Mouse (Mus musculus) large intestine, adult 2 months (tissue): Measurements from ENCODE around the gene Auts2. TPM values are rescaled to one million over a fixed set of nuclear protein-coding genes. Genes with fewer than 3 reads are reported as not detected.
A peak's percentile ranks its signal among the peaks of the same experiment; 100 is the strongest.

ENCODE experiments used
- DNase-seq: peaks from one replicate; pipeline ENCODE4 v3.0.0-alpha.2; 2012; ENCODE audit warnings: low read depth, low spot score
- WGBS: fragments of 180-500 bp; shearing (Covaris S2); methylation state at CpG from one replicate; pipeline ENCODE4 v1.1.7; 2018; 5-methylcytosine and 5-hydroxymethylcytosine counted together
- polyA plus RNA-seq: library from polyadenylated mRNA; depleted of rRNA; stranded (reverse); fragments of >200 nt; gene quantifications from 2 replicates; pipeline ENCODE4 v1.2.3, GENCODE M21; 2012

Auts2 gene
- polyA plus RNA-seq, 1 experiment, result 5.9 TPM

DNA sequence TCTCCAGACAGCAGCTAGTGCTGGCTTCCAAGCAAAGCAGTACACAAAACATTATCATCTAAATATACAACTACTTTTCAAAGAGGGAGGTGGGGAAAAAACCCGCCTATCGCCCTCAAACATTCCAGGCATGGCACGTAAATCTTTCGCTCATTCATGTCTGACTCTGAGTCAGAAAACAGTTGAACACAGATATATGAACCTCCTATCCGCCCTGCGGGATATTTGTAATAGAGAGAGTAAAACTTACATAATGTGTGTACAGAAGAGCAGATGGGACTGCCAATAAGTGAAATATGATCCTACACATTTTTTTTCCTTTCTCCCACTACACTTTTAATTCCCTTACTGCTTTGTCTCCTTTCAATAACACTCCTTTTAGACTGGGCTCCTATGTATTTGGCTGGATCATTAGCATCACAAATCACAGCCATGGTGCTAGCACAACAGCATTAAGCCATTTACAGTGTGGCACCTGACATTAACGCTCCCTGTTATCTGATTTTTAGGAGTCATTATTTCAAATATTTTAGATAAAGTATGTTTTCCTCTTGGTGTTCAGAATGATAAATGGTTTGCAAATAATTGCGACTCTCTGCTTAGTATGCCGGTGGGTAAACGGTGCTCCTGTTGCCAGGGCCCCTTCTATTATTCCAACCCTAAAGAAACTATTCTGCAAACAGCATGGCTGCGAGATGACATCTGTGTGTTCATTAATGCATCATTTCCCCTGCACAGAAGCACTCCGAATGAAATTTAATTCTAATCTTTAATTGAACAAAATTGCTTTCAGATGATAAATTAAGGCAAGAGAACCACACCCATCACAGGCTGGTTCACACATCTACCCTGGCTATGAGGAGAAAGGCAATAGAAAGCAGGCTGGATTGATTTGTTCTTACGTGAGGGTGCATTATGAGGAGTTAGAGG is 252.3 kb downstream of the Auts2 start:
- no peak for DNase-seq
- 68% methylated on average over 13 of the region's 13 CpGs for WGBS

DNA sequence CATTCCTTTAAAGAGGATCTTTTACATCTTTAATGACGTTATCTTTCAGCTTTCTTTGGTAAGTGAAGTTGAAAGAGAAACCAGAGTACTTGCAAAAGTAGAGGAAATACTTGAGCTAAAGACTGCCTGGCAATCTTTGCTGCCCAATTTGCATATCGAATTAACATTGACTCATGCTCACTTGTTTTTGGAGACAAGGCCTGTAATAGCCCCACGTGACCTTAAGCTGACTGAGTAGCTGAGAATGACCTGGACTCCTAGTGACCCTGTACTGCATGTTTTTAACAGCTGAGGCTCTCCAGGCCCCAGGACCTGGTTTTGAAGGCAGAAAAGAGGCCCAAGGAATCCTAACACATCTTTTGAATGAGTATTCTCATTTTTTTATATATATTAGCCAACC is 259.4 kb downstream of the Auts2 start:
- DNase-seq, result no peak
- WGBS, result 79% methylated on average over 3 of the region's 3 CpGs

DNA sequence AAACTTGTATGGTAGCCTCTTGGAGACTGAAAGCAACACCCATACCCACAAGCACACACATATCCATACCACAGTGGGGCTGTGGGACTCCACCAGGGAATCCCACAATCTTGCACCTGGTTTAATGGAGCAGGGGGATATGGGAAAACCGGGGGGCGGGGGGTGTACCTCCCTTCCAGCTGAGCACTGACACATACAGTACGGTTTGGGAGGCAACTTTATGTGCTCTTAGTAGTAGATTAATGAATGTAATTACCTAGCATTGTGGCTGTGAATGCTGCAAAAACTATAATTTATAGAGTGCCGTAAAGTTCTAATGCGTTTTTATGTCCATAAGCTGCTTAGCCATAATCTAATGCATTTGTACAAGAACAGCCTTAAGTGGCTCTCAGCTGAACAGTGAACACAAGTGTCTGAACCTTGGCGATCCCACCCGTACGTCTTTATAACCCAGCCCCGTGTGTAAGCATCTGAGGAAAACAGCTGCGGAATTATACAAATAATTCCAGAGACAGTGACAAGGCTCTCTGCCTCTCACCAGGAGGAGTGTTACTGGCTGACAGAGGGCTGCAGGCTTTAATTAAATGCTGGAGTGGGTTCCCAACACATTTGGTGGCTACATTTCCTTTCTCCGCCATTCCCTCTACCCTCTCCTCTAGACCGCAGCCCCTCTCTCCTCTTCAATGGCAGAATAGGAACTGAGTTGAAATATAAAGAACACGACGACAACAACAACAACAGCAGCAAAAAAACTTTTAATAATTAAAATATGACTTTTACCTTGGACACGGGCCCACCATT is 268.8 kb downstream of the Auts2 start:
- 49% methylated on average over 15 of the region's 15 CpGs for WGBS
- DNase-seq, result no peak

DNA sequence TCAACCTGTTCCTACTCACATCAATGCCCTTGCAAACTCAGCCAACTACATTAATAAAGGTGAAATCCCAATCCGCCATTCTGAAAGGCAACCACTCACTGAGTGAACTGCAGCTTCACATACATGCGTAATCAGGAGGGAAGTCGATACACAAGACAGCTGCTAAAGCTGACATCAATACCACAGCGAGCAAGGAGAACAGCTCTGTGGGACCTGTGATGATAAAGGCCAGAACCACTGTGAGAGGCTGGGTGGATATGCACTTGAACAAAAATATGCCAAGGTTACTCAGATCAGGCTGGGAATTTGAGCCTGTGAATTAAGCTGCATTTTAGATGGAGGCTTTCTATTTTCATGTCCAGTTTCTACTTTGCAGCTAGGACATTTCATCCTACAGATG is 271.0 kb downstream of the Auts2 start:
- DNase-seq, result no peak
- WGBS, result 83% methylated on average over 4 of the region's 4 CpGs

DNA sequence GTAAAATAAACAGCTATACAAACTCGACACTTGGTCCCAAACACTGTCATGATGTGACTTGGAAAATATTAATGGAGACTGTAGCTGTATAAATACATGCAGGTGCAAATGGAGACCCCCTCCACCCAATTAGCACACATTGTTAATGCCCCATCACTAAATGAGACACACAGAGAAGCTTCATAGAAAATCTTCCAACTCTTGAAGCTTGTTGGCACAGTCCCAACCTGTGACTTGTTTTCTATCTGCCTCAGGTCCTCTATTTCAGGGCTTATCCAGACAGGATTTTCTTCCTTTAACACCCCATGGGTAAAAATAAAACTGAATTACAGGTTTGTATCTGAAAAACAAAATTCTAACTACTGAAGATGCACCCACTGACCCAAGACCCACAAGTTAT is 272.2 kb downstream of the Auts2 start:
- 63% methylated on average over 1 of the region's 1 CpGs for WGBS
- DNase-seq, result no peak

DNA sequence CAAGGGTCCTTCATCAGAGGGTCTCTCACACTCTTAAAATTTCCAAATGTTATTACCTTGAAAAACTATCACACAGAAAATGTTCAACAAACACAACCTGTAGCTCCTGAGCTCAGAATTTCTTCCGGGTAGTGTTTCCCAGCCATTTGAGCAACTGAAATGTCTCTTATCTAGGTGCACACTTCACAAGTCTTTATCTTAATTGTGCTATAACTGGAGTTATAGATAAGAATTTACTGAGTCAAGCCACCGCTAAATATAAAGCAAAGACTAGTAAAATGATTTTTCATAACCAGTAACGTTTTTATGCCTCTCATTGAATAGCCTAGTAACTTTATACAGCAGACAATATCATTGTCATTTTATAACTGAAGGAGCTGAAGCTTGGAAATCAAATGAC is 273.1 kb downstream of the Auts2 start:
- WGBS, result 34% methylated on average over 3 of the region's 3 CpGs

DNA sequence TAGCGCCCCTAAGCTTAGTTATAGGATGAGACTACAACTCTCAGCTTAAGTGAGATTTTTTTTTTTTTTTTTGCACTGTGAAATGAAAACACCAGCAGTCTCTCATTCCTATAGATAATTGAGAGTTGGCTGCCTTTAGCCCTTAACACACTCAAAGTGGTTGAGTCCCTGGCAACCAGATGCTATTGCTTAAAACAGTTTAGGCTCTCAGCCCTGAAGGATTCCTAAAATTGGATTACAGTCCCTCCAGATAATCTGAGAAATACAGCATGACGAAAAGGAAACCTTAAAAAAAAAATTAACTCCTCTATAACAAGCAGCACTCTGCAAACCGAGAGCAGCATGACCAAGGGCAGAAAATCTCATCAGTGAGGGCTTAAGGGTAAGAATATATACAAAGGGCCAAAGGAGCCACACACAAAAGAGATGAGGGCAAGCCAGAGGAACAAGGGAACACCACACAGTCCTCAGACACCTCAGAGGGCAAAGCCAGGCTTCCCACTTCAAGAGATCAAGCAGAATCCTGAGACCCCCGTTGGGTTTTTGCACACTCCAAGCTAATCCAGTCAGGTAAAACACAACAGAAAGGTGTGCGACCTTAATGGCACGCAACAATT is 274.7 kb downstream of the Auts2 start:
- 88% methylated on average over 6 of the region's 6 CpGs for WGBS
- DNase-seq, result no peak

More for the DNA sequence above, 273.1 kb downstream of the Auts2 start:
- peak; percentile 47 for DNase-seq

DNA sequence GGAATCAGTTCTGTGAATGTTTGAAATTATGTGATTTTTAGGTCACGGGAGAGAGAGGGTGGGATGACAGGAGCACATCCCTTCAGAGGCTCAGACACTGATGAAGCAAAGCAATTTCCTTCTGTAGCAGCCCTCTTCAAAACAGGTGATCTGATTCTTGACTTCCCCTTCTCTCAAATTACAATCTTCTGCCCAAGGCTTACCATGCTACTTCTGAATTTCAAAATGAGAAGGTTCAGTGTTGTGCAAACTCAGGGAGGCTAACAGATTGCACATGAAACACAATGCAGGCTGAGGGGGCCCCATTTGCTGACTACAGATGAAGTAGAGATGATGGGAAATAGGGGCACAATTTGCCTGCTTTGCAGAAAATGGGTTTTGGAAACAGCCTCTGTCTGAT is 278.1 kb downstream of the Auts2 start:
- DNase-seq, result no peak
- 83% methylated on average over 1 of the region's 1 CpGs for WGBS

DNA sequence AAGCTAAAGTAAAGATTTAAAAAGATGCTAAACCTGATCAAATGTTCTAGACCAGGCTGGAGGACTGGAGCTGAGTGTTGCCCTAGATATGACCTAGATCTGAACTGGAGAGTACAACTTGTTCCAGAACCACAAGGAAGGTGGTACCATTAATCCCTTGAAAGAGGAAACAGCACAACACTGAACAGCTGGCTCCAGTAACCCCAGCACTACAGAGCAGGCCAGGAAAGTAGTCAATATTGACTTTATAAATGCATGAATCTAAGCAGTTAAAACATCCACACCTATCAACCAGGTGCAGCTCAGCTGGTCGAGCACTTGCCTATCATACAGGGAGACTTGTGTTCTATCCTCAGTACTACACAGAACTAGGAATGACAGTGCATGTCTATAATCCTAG is 281.4 kb downstream of the Auts2 start:
- WGBS, result 38% methylated on average over 1 of the region's 1 CpGs
- no peak for DNase-seq

DNA sequence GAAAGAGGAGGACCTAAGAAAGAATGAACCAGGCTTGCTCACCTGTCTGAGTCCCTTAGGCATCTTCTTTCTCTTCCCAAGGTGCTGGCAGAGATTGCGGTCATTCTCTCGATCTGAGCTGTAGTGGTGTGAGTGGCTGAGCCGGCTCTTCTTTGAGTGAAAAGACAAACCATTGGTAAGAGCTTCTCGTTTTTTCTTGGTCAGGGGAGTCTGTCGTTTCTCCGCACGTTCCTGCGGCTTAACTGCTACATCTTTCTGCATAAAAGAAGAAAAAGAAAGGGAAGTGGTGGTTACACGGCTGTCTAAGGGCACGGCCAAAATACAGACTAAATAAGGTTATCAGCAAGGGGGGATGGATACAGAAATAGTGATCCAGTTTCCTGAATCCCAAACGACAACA is 284.3 kb downstream of the Auts2 start:
- no peak for DNase-seq
- WGBS, result 92% methylated on average over 11 of the region's 11 CpGs

DNA sequence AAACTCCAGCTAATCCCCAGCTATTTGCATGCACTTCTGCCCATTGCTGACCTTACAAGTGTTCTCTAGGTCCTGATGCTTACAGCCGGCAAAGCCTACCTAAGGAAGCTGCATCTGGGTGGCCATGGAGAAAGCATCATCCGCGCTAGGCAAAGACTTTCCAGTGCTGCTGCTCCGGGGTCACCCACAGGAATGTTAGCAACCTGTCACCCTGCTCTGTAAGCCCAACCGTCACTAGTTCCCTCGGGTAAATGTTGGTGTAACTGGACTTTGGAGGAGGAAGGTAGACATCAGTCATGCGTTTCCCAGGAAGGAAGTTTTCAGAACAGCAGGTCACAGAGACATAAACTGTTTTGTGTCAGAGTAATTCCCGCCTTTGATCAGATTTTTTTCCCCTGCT is 287.6 kb downstream of the Auts2 start:
- 83% methylated on average over 8 of the region's 8 CpGs for WGBS
- no peak for DNase-seq

DNA sequence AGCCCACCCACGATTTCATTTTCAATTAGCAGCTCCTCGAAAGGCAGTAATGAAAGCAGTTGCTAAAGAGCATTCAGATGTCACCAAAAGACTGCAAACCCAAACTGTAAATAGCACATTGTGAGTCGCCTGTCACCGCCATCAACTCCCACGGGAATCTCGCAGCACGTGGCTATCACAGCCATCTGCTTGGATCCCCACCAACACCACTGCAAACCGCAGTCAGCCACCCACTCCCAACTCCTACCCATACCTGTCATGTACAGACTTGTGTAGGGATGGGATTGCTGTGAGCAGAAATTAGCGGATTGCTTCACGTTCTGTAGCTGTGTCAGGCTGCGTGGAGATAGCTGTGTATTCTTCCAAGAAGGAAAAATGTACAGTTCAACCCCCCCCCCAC is 293.6 kb downstream of the Auts2 start:
- no peak for DNase-seq
- 86% methylated on average over 11 of the region's 11 CpGs for WGBS

DNA sequence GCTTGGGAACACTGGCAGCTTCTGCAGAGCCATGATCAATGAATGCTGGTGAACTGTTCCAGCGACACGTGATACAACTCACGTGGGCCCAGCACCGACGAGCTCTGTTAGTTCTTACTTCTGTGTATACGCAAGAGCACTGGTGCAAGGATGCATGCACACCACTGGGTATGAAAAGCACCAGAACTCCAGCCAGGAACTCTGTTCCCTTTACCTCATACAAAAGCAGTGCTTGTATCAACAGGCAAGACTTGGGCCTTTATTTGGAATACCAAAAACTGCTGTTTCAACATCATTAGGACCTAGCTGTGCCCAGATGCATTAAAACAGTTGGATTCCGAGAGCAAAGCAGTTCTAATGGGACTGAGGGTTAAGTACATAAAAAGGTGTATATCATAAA is 295.1 kb downstream of the Auts2 start:
- no peak for DNase-seq
- WGBS, result 70% methylated on average over 7 of the region's 7 CpGs

DNA sequence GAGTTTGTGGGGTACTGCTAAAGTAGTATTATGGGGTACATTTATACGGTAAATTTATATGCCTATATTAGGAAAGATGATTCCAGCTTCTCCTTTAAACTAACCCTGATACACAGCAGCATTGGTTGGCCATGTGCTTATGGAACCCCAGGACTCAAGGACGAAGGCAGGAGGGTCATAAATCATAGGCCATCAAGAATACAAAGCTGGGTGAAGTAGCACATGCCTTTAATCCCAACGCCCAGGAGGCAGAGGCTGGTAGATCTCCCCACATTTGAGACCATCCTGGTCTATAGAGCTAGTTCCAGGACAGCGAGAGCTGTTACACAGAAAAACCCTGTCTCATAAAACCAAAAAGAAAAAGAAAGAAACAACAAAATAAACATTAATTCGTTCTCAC is 307.7 kb downstream of the Auts2 start:
- DNase-seq, result no peak
- 75% methylated on average over 5 of the region's 5 CpGs for WGBS

DNA sequence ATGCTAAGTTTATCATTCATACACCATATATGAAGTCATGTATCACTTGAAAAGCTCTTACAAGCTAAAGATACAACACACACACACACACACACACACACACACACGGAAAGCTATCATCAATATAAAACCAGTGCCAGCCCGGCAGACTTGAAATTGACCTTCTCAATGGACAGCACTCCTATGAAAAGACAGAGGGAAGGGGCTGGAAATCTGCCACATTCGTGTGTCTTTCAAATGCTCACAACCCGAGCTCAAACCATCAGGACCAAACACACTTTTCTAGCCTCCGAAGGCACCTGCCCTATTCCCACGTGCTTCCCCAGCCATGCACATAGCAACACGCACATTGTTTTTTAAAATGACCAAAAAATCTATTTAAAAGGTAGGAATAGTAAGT is 308.7 kb downstream of the Auts2 start:
- no peak for DNase-seq
- WGBS, result 84% methylated on average over 7 of the region's 7 CpGs

DNA sequence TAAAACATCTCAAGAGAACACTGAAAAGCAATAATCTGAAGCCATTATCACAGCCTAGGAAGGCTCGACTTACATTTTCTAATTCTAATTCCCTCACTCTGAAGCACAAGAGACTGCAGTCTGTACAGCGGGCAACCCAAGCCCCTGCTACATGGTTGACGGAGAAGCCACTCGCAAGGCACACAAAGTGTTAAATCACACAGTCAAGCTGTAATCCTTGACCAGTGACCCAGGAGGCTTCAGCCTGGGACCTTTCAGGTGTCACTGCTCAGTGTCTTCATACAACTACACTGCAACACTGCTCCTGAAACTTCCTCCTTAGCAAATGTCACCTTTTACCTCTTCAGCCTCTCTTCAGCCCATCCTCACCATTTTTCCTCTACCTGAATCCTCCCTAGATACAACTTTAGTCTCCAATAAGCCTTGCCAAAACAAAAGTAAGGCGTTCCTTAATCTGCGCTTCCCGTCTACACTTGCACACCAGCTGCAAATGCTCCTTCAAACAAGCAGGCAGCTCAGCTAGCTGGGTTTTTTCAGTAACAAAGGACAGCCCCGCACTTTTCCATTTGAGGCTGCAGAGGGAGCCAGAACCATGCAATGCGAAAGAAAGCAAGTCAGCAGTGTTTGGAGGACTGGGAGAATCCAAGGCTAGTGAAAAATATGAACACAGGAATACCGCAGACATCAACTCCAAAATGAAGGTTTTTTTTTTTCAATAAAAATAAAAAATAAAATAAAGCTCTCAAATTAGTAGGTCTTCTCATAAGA is 311.7 kb downstream of the Auts2 start:
- DNase-seq, result no peak
- 44% methylated on average over 10 of the region's 10 CpGs for WGBS

DNA sequence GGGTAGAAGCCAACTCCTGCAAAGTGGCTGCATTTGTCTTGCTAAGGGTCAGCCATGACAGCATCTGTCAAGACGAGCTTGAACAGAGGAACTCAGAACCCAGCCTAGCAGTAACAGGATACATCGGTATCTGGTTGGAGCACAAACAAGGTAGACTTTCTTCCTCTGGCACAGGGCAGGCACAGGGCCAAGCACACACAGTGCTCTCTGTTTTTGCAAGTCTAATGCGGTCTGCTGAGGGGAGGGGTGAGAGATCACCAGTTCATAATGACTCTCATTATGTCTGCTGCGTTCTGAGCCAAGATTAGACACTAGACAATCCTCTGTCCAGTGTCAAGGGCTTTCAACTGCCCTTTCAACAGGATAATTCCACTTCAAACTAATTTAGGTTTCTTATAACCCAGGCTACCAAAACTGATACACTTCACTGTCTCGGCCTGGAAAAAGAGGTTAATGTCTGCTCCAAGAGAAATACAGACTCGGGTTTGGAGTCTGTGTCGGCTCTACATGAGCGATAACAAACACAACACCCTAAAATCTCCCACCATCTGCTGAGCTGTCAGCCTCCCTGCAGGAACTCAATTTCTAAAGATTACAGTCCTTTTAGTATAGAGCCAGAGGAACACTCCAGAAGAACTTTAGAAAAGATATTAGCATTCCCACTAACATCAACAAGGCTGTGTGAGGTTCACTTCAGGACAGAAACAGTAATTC is 313.3 kb downstream of the Auts2 start:
- 25% methylated on average over 8 of the region's 8 CpGs for WGBS
- no peak for DNase-seq

DNA sequence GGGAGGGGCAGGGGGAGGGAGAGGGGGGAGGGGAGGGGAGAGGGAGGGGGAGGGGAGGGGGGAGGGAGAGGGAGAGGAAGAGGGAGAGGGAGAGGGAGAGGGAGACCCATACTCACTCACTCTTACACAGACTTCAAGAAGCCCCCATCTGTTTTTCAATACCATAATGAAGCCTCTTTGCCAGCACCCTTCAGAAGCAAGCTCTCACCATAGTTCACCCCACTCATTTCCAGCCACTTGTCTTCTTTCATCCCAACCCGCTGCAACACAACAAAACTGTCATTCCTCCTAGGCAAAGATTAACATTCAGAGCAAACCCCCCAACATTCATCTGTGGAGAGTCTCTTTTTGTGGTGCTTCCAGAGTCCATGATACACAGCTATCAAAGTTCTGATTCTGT is 314.1 kb downstream of the Auts2 start:
- DNase-seq, result no peak
- 52% methylated on average over 1 of the region's 1 CpGs for WGBS

DNA sequence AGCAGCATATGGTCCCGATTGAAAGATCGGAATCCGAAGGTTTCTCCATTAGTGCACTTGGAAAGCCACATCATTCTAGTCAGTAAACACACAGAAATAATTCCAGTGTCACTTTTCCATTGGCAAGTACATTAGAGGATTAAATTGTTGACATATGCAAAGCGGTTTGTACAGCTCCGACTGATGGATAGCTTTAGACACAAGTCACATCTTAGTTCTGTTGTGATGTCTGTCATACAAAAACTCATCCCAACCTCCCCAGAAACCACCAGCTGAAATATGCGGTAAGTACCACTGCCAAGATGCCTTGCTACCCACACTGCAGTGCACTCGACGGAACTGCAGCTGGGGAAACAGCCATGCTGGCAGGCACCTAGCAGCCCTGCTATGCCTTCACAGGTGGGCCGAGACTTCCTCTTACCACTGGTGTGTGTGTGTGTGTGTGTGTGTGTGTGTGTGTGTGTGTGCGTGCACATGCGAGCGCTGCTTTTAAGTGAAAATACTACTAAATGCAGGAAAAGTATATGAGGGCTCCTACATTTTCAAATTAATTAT is 322.7 kb downstream of the Auts2 start:
- no peak for DNase-seq
- WGBS, result 84% methylated on average over 12 of the region's 12 CpGs
